Mouse (Mus musculus) hindbrain, embryonic 16.5 days (tissue): ENCODE measurements around the gene Nuak1. TPM values are rescaled to one million over a fixed set of nuclear protein-coding genes. Genes with fewer than 3 reads are reported as not detected.

Experiments used
- ATAC-seq: fragments of 200-750 bp; cut with Nextera tagmentation; 2 replicates; pipeline ENCODE4 v1.8.0; 2017; ENCODE audit warnings: moderate TSS enrichment, moderate library complexity
- H3K27ac ChIP-seq: fragments of 300-500 bp; sonication (generic); 2 replicates; pipeline ENCODE4 v1.5.1; 2014; ENCODE audit warnings: low read depth, mild to moderate bottlenecking, control low read depth, low read length, moderate library complexity
- H3K27me3 ChIP-seq: fragments of 300-500 bp; sonication (generic); replicated peaks from 2 replicates; pipeline ENCODE4 v1.6.1; 2014; ENCODE audit warnings: low read length; ENCODE audit not compliant: control insufficient read depth, insufficient read depth
- H3K36me3 ChIP-seq: fragments of 300-500 bp; sonication (generic); 2 replicates; pipeline ENCODE4 v1.6.1; 2014; ENCODE audit warnings: mild to moderate bottlenecking, low read length, moderate library complexity, mixed read lengths; ENCODE audit not compliant: control insufficient read depth, insufficient read depth
- H3K4me1 ChIP-seq: fragments of 300-500 bp; sonication (generic); 2 replicates; pipeline ENCODE4 v1.6.1; 2014; ENCODE audit warnings: low read depth, low read length; ENCODE audit not compliant: control insufficient read depth, insufficient read depth
- H3K4me2 ChIP-seq: fragments of 300-500 bp; sonication (generic); 2 replicates; pipeline ENCODE4 v1.6.1; 2014; ENCODE audit warnings: mild to moderate bottlenecking, low read length, control low read depth, moderate library complexity
- H3K4me3 ChIP-seq: fragments of 300-500 bp; sonication (generic); 2 replicates; pipeline ENCODE4 v1.5.1; 2014; ENCODE audit warnings: mild to moderate bottlenecking, low read length, control low read depth, moderate library complexity
- H3K9ac ChIP-seq: fragments of 300-500 bp; sonication (generic); 2 replicates; pipeline ENCODE4 v1.6.1; 2014; ENCODE audit warnings: low read depth, mild to moderate bottlenecking, control low read depth, low read length, moderate library complexity
- H3K9me3 ChIP-seq: fragments of 300-500 bp; sonication (generic); 2 replicates; pipeline ENCODE4 v1.6.1; 2014; ENCODE audit warnings: mild to moderate bottlenecking, low read length, moderate library complexity; ENCODE audit not compliant: control insufficient read depth
- WGBS: fragments of 180-500 bp; shearing (Covaris S2); extraction: QIAGEN DNeasy Blood & Tissue Kit; methylation state at CpG from one replicate; pipeline ENCODE4 v1.1.7; 2014; 5-methylcytosine and 5-hydroxymethylcytosine counted together
- polyA plus RNA-seq: library from polyadenylated mRNA; unstranded; fragments of >200 nt; fragmentation: Nextera tagmentation; extraction: Ambion mirVana; gene quantifications from 2 replicates; pipeline ENCODE4 v1.2.1, GENCODE M21; 2015

Nuak1 gene
- polyA plus RNA-seq, 1 experiment from 2014 or later, result 4.7 TPM

GRCm38 (mm10) chr10:84480146-84480545, 39.7 kb upstream of the Nuak1 start:
- no peak for ATAC-seq

GRCm38 (mm10) chr10:84477613-84478076, 37.2 kb upstream of the Nuak1 start:
- WGBS, result 11% methylated on average over 3 of the region's 3 CpGs
- H3K4me3 ChIP-seq, result no peak overlapping the region
- ATAC-seq, result no peak

More at GRCm38 (mm10) chr10:84480146-84480545, 39.7 kb upstream of the Nuak1 start:
- H3K4me2 ChIP-seq, result no peak overlapping the region
- 26% methylated on average over 4 of the region's 4 CpGs for WGBS
- no peak overlapping the region for H3K4me3 ChIP-seq
- H3K27me3 ChIP-seq, result no peaks in the 10 kb centered on the region
- H3K36me3 ChIP-seq, result no peaks in the 10 kb centered on the region
- H3K9me3 ChIP-seq, result no peaks in the 10 kb centered on the region
- H3K4me1 ChIP-seq, result peaks cover 3% of the 10 kb centered on the region; the same call in 1 of the 2 replicates
- no peak overlapping the region for H3K9ac ChIP-seq
- H3K27ac ChIP-seq, result no peak overlapping the region

GRCm38 (mm10) chr10:84477045-84477612, 36.7 kb upstream of the Nuak1 start:
- ATAC-seq, result no peak
- no peaks in the 10 kb centered on the region for H3K9me3 ChIP-seq
- H3K4me1 ChIP-seq, result peaks cover 3% of the 10 kb centered on the region; the same call in 1 of the 2 replicates
- no peaks in the 10 kb centered on the region for H3K36me3 ChIP-seq
- H3K4me3 ChIP-seq, result no peak overlapping the region
- H3K27ac ChIP-seq, result no peak overlapping the region
- H3K4me2 ChIP-seq, result no peak overlapping the region
- 39% methylated on average over 4 of the region's 4 CpGs for WGBS
- no peaks in the 10 kb centered on the region for H3K27me3 ChIP-seq
- no peak overlapping the region for H3K9ac ChIP-seq

More at GRCm38 (mm10) chr10:84477613-84478076, 37.2 kb upstream of the Nuak1 start:
- H3K4me2 ChIP-seq, result no peak overlapping the region
- H3K4me1 ChIP-seq, result peaks cover 3% of the 10 kb centered on the region; the same call in 1 of the 2 replicates
- H3K9me3 ChIP-seq, result no peaks in the 10 kb centered on the region
- no peaks in the 10 kb centered on the region for H3K27me3 ChIP-seq
- H3K9ac ChIP-seq, result no peak overlapping the region
- H3K36me3 ChIP-seq, result no peaks in the 10 kb centered on the region
- no peak overlapping the region for H3K27ac ChIP-seq

GRCm38 (mm10) chr10:84467555-84468164, 27.3 kb upstream of the Nuak1 start:
- Histone ChIP-seq H3K4me3 (no peak overlapping the region), H3K9me3 (no peaks in the 10 kb centered on the region), H3K9ac (no peak overlapping the region), H3K27ac (no peak overlapping the region), H3K36me3 (no peaks in the 10 kb centered on the region), H3K27me3 (no peaks in the 10 kb centered on the region), H3K4me1 (no peaks in the 10 kb centered on the region), H3K4me2 (no peak overlapping the region)
- 39% methylated on average over 6 of the region's 6 CpGs for WGBS
- no peak for ATAC-seq

- WGBS, result 66% methylated on average over 4 of the region's 4 CpGs
These were observed 25.1 kb upstream of the Nuak1 start for GRCm38 (mm10) chr10:84465511-84465910.

GRCm38 (mm10) chr10:84460420-84461101, 20.2 kb upstream of the Nuak1 start:
- H3K4me1 ChIP-seq, result no peaks in the 10 kb centered on the region
- no peak for ATAC-seq
- no peak overlapping the region for H3K4me2 ChIP-seq
- no peaks in the 10 kb centered on the region for H3K36me3 ChIP-seq
- whole genome bisulfite sequencing, result 76% methylated on average over 8 of the region's 8 CpGs
- no peak overlapping the region for H3K27ac ChIP-seq
- H3K27me3 ChIP-seq, result no peaks in the 10 kb centered on the region
- H3K9ac ChIP-seq, result no peak overlapping the region
- no peak overlapping the region for H3K4me3 ChIP-seq
- no peaks in the 10 kb centered on the region for H3K9me3 ChIP-seq

More at GRCm38 (mm10) chr10:84465511-84465910, 25.1 kb upstream of the Nuak1 start:
- H3K27me3 ChIP-seq, result no peaks in the 10 kb centered on the region
- no peak overlapping the region for H3K9ac ChIP-seq
- no peak overlapping the region for H3K4me3 ChIP-seq
- no peak for ATAC-seq
- H3K4me1 ChIP-seq, result no peaks in the 10 kb centered on the region
- no peaks in the 10 kb centered on the region for H3K9me3 ChIP-seq
- H3K4me2 ChIP-seq, result no peak overlapping the region
- H3K27ac ChIP-seq, result no peak overlapping the region
- no peaks in the 10 kb centered on the region for H3K36me3 ChIP-seq

GRCm38 (mm10) chr10:84458094-84458493, 17.7 kb upstream of the Nuak1 start:
- no peak for ATAC-seq

GRCm38 (mm10) chr10:84457539-84457938, 17.1 kb upstream of the Nuak1 start:
- Histone ChIP-seq H3K27me3 (no peaks in the 10 kb centered on the region), H3K4me2 (no peak overlapping the region), H3K36me3 (no peaks in the 10 kb centered on the region), H3K9ac (no peak overlapping the region), H3K9me3 (no peaks in the 10 kb centered on the region), H3K4me1 (no peaks in the 10 kb centered on the region), H3K4me3 (no peak overlapping the region), H3K27ac (no peak overlapping the region)
- ATAC-seq, result no peak
- 93% methylated on average over 9 of the region's 9 CpGs for WGBS

More at GRCm38 (mm10) chr10:84458094-84458493, 17.7 kb upstream of the Nuak1 start:
- Histone ChIP-seq H3K27ac (no peak overlapping the region), H3K4me2 (no peak overlapping the region), H3K4me3 (no peak overlapping the region), H3K4me1 (no peaks in the 10 kb centered on the region), H3K36me3 (no peaks in the 10 kb centered on the region), H3K27me3 (no peaks in the 10 kb centered on the region), H3K9me3 (no peaks in the 10 kb centered on the region), H3K9ac (no peak overlapping the region)
- 84% methylated on average over 5 of the region's 5 CpGs for WGBS

GRCm38 (mm10) chr10:84456632-84457320, 16.4 kb upstream of the Nuak1 start:
- Histone ChIP-seq H3K27ac (no peak overlapping the region), H3K27me3 (no peaks in the 10 kb centered on the region), H3K4me2 (no peak overlapping the region), H3K4me3 (no peak overlapping the region), H3K9me3 (no peaks in the 10 kb centered on the region), H3K9ac (no peak overlapping the region), H3K4me1 (no peaks in the 10 kb centered on the region), H3K36me3 (no peaks in the 10 kb centered on the region)
- no peak for ATAC-seq
- WGBS, result 54% methylated on average over 9 of the region's 9 CpGs
